Comparison of ENCODE assay signal across 19 mouse cellular contexts in the genomic region with DNA sequence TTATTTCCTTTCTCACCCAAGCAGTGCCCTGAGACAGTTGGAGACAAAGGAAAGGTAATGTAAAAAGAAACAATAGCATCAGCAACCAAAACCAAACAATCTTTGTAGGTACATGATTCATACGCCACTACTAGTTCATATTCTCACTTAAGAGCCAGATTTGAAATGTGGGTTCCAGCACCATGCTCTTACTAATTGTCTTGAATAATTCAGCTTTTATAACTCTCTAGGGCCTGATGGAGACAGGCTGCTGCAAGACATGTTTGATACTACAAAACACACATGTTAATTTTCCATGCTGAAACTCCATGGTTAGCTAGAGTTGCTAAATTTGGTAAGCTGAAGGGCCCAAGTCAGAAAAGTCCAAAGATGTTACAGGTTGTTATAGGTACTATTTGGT.
DNase-seq lines count a peak whose midpoint lies in the region; ATAC-seq lines count a peak whose summit lies in the region.
"Had no signal": no experiment of that assay in that cellular context is flagged by ENCODE, and none has a peak within 500 bp of the region (broad histone marks: within the 10 kb centered on the region; RNA-seq: fewer than 3 reads in every experiment).

No protein-coding gene starts in this region.

- no peaks in the 10 kb centered on the region for H3K9me3 ChIP-seq in forebrain, embryonic 15.5 days
- no peaks in the 10 kb centered on the region for H3K9me3 ChIP-seq in forebrain, embryonic 10.5 days
- H3K9me3 ChIP-seq in hindbrain, embryonic 13.5 days, result no peaks in the 10 kb centered on the region
- no peaks in the 10 kb centered on the region for H3K9me3 ChIP-seq in hindbrain, embryonic 11.5 days (ENCODE audit: control insufficient read depth, low read length)
- H3K9me3 ChIP-seq in neural tube, embryonic 12.5 days, result no peaks in the 10 kb centered on the region
- H3K9me3 ChIP-seq: embryonic facial prominence, embryonic 13.5 days; heart, embryonic 13.5 days had no signal

- H3K4me1 ChIP-seq in forebrain, embryonic 15.5 days, result peaks cover 11% of the 10 kb centered on the region; the same call in 1 of the 2 replicates
- H3K4me1 ChIP-seq in forebrain, embryonic 10.5 days, result no peaks in the 10 kb centered on the region
- H3K4me1 ChIP-seq in hindbrain, embryonic 13.5 days (replicated peaks), result no peaks in the 10 kb centered on the region
- no peaks in the 10 kb centered on the region for H3K4me1 ChIP-seq in hindbrain, embryonic 11.5 days (replicated peaks; ENCODE audit: control insufficient read depth, insufficient read depth, low read length)
- H3K4me1 ChIP-seq in neural tube, embryonic 12.5 days, result no peaks in the 10 kb centered on the region
- H3K4me1 ChIP-seq: embryonic facial prominence, embryonic 13.5 days; heart, embryonic 13.5 days had no signal

- DNase-seq in forebrain, embryonic 10.5 days (ENCODE audit: extremely low spot score, low spot score), result no peak
- DNase-seq in hindbrain, embryonic 11.5 days (ENCODE audit: low spot score), result no peak
- no peak for DNase-seq in neural tube, embryonic 10.5 days (ENCODE audit: extremely low spot score, low spot score)
- no peak for DNase-seq in embryo, embryonic 11 days
- DNase-seq: adrenal gland, postnatal 10 days; cerebellum, adult 11-12 months; cerebellum, adult 9-10 months; cerebellum, postnatal 25 days; gastrocnemius, adult 2 months; gastrocnemius, postnatal 36 days; heart, adult 11 months; heart, postnatal 36 days; kidney, adult 2 months had no signal

- H3K4me3 ChIP-seq in forebrain, embryonic 15.5 days, result no peak overlapping the region
- H3K4me3 ChIP-seq in forebrain, embryonic 10.5 days, result no peak overlapping the region
- H3K4me3 ChIP-seq in hindbrain, embryonic 13.5 days, result no peak overlapping the region
- H3K4me3 ChIP-seq in hindbrain, embryonic 11.5 days (ENCODE audit: low read depth, low read length), result no peak overlapping the region
- H3K4me3 ChIP-seq in neural tube, embryonic 12.5 days, result no peak overlapping the region
- H3K4me3 ChIP-seq: embryonic facial prominence, embryonic 13.5 days; gastrocnemius, adult 2 months; heart, embryonic 13.5 days had no signal

- peaks cover 6% of the 10 kb centered on the region; the same call in 1 of the 2 replicates for H3K27me3 ChIP-seq in forebrain, embryonic 15.5 days
- H3K27me3 ChIP-seq in forebrain, embryonic 10.5 days (ENCODE audit: poor library complexity, severe bottlenecking), result no peaks in the 10 kb centered on the region; the same call in 1 of the 2 replicates
- no peaks in the 10 kb centered on the region for H3K27me3 ChIP-seq in hindbrain, embryonic 13.5 days
- H3K27me3 ChIP-seq in hindbrain, embryonic 11.5 days (ENCODE audit: control insufficient read depth, insufficient read depth, low read length), result no peaks in the 10 kb centered on the region
- no peaks in the 10 kb centered on the region for H3K27me3 ChIP-seq in neural tube, embryonic 12.5 days (replicated peaks)
- H3K27me3 ChIP-seq: embryonic facial prominence, embryonic 13.5 days; heart, embryonic 13.5 days had no signal

- WGBS in forebrain, embryonic 15.5 days, result 43% methylated on average over 1 of the region's 1 CpGs
- WGBS in forebrain, embryonic 10.5 days, result 77% methylated on average over 1 of the region's 1 CpGs
- 54% methylated on average over 1 of the region's 1 CpGs for WGBS in hindbrain, embryonic 13.5 days
- 92% methylated on average over 1 of the region's 1 CpGs for WGBS in hindbrain, embryonic 11.5 days
- 56% methylated on average over 1 of the region's 1 CpGs for WGBS in neural tube, embryonic 12.5 days

- 0 out of 2 replicates have a peak overlapping the region, but pooled peaks have one; percentile 2 for H3K27ac ChIP-seq in forebrain, embryonic 15.5 days (replicated peaks)
- H3K27ac ChIP-seq in forebrain, embryonic 10.5 days, result no peak overlapping the region
- H3K27ac ChIP-seq in hindbrain, embryonic 13.5 days, result peak overlapping the region; percentile 44
- no peak overlapping the region for H3K27ac ChIP-seq in hindbrain, embryonic 11.5 days (ENCODE audit: low read depth, low read length)
- H3K27ac ChIP-seq in neural tube, embryonic 12.5 days, result no peak overlapping the region
- H3K27ac ChIP-seq: embryonic facial prominence, embryonic 13.5 days; gastrocnemius, adult 2 months; heart, embryonic 13.5 days had no signal

- no peak overlapping the region for H3K4me2 ChIP-seq in forebrain, embryonic 15.5 days (replicated peaks)
- no peak overlapping the region for H3K4me2 ChIP-seq in hindbrain, embryonic 13.5 days
- no peak overlapping the region for H3K4me2 ChIP-seq in hindbrain, embryonic 11.5 days (replicated peaks; ENCODE audit: low read depth, low read length)
- no peak overlapping the region for H3K4me2 ChIP-seq in neural tube, embryonic 12.5 days (replicated peaks)
- H3K4me2 ChIP-seq: embryonic facial prominence, embryonic 13.5 days; heart, embryonic 13.5 days had no signal

- H3K9ac ChIP-seq in forebrain, embryonic 15.5 days (replicated peaks), result no peak overlapping the region
- H3K9ac ChIP-seq in hindbrain, embryonic 13.5 days, result no peak overlapping the region
- no peak overlapping the region for H3K9ac ChIP-seq in hindbrain, embryonic 11.5 days (ENCODE audit: low read depth, low read length)
- H3K9ac ChIP-seq in neural tube, embryonic 12.5 days, result no peak overlapping the region
- H3K9ac ChIP-seq: embryonic facial prominence, embryonic 13.5 days; heart, embryonic 13.5 days had no signal

- no peak for ATAC-seq in forebrain, embryonic 15.5 days (replicated peaks)
- ATAC-seq in hindbrain, embryonic 13.5 days (ENCODE audit: low FRiP score), result peak; percentile 65; the same call in 1 of the 2 replicates
- ATAC-seq in hindbrain, embryonic 11.5 days (ENCODE audit: low FRiP score), result no peak
- ATAC-seq in neural tube, embryonic 12.5 days (ENCODE audit: low FRiP score, low read depth), result peak; percentile 52; the same call in 1 of the 2 replicates
- ATAC-seq: intestine, embryonic 16.5 days had no signal

- H3K36me3 ChIP-seq in forebrain, embryonic 15.5 days, result no peaks in the 10 kb centered on the region
- no peaks in the 10 kb centered on the region for H3K36me3 ChIP-seq in forebrain, embryonic 10.5 days (replicated peaks)
- H3K36me3 ChIP-seq in hindbrain, embryonic 13.5 days, result no peaks in the 10 kb centered on the region
- H3K36me3 ChIP-seq in hindbrain, embryonic 11.5 days (ENCODE audit: control insufficient read depth, insufficient read depth, low read length), result no peaks in the 10 kb centered on the region
- H3K36me3 ChIP-seq in neural tube, embryonic 12.5 days, result no peaks in the 10 kb centered on the region
- H3K36me3 ChIP-seq: embryonic facial prominence, embryonic 13.5 days; heart, embryonic 13.5 days had no signal

Comparison
In these comparisons a context has a peak if more than half of its experiments do, and no peak if none do; other contexts are left out.
1. ATAC-seq: peak in hindbrain, embryonic 13.5 days (single experiment) and neural tube, embryonic 12.5 days (single experiment); none in forebrain, embryonic 15.5 days (single experiment) and hindbrain, embryonic 11.5 days (single experiment).
2. H3K27ac ChIP-seq: peak in forebrain, embryonic 15.5 days (single experiment) and hindbrain, embryonic 13.5 days (single experiment); none in forebrain, embryonic 10.5 days (single experiment), hindbrain, embryonic 11.5 days (single experiment) and neural tube, embryonic 12.5 days (single experiment).